Mouse (Mus musculus) kidney, postnatal 10 days (tissue): ENCODE measurements around the gene Axl.

Experiments used
- DNase-seq: peaks from one replicate; pipeline ENCODE4 v3.0.0; 2021; ENCODE audit warnings: mixed read lengths

Axl gene

DNA sequence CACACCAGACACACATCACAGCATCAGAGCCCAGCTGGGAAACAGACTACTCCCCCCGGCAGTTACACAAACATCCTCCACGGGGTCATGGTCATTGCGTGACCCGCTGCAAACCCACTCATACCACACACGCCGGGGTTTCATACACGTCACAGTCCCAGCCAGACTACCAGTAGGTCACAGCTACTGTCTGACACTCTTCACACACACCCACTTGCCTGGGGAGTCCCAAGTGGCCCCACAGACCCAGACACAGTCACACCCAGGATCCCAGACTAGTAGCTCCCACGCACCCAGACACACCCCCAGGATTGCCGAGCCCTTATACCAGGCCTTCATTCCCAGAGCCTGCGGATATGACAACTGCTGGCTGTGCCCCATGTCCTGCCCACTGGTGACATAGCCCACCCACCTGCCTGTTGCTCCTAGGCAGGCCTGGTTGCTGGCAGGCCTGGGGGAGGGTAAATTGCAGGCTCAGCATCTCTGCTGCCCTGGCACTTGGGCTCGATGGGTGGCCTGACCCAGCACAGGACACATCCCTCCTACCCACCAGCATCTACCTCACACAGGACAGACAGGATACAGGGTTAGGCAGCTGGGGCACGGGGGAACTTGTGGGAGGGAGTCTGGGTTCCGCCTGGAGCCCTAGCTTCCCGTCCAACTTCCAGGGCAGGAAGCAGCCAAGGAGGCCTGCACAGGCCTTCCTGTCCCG is 80.8 kb downstream of the Axl start:
- DNase-seq: peak; percentile 77
